Mouse (Mus musculus): ENCODE results near the gene Snx12.

The Snx12 gene

GRCm38 (mm10) chrX:101221834-101222795, at the start of gene Snx12:
Gene Snx12, minus strand, starts transcription at chrX:101222563.
- DNase-seq (ENCODE audit: low spot score in 2 of 2), result peak; percentile 54 to 90

DNA sequence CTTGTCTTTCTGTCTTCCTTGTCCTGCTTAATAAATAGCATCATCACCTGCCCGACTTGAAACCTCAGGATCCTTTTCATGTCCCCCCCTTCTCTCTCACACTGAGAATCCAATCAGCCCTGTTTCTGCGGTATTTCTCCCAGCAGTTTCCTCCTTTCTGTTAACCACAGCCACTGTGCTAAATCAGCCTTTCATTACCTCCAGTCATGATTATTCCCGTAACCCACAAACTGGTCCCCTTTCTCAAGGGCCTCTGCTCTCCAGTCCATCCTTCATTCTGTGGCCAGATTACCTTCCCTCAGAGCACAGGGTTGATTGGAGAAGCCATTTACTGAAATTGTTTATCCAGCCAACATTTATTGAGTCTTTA, 46.4 kb upstream of the Snx12 start, which contains the start of gene Gm20489:
Gene Gm20489 (minus strand): TSS at position 269 of the 370 bp plus-strand sequence.
- no peak for DNase-seq (ENCODE audit: low spot score in 2 of 2)

GRCm38 (mm10) chrX:101268025-101268754, 45.8 kb upstream of the Snx12 start, which contains the start of gene Il2rg:
Gene Il2rg, minus strand, starts transcription at chrX:101268255.
- DNase-seq (ENCODE audit: low spot score in 2 of 2), result no peak

GRCm38 (mm10) chrX:101266631-101267030, 44.3 kb upstream of the Snx12 start:
- no peak for DNase-seq (ENCODE audit: low spot score in 2 of 2)

DNA sequence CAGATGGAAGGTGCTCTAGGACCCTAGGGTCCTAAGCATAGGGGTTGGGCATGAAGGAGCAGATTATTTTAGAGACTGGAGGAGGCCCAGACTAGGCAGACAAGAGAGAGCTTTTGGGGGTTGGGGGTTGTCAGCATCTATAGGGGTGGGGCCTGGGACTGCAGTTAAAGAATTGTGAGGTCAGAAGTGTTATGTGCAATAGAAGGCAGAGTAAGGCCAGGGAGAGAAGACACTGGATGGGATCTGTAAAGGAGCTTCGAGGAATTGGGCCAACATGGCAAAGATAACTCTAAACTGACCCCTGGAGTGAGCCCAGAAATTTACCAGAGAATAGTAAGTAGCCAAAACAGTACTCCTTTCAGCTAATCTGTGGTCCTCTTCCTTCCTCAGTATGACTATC, 41.5 kb upstream of the Snx12 start, which contains the start of gene Gm614:
Gene Gm614 (minus strand): TSS at position 101 of the 400 bp plus-strand sequence.
- DNase-seq (ENCODE audit: low spot score in 2 of 2), result no peak

DNA sequence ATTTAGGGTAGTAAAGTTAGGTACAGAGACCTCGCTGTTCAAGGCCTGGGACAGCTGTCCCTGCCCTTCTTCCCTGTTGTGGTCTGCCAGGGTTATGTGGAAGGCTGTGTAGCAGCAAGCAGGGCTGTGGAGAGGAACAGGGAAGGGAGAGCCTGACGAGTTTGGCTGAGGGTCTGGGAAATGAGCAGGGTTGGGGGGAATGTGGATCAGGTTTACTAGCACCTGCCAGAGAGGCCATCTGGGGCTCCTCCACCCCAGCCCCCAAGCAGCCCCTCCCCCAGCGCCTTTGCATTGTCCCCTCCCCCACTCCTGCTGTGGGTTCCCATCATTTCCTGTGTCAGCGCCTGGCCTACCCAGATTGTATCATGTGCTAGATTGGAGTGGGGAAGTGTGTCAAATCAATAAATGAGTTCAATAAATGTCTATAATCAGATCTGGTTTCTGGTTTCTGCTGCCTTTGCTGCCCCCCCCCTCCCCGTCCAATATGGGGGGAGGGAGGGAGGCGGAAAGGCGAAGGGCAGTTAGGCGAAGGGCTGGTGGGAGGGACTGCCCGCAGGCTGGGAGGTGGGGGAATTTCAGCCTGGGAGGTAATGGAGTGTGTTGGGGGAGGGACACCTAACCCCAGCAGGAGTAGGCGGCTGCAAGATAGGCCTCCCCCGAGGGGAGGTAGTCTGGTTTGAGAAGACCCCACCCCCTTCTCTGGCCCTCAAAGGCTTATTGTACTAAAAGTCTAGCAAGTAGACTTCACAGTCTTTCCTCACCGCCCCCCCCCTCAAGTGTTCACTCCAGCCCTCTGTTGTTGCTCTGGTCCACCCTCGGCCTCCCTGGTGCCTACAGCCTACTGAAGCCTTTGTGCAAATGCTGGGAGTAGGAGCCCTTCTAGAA, 38.3 kb upstream of the Snx12 start:
- DNase-seq (ENCODE audit: low spot score in 2 of 2), result no peak

- DNase-seq (ENCODE audit: low spot score in 2 of 2), result no peak
Measured at GRCm38 (mm10) chrX:101256603-101257002, 34.2 kb upstream of the Snx12 start.

DNA sequence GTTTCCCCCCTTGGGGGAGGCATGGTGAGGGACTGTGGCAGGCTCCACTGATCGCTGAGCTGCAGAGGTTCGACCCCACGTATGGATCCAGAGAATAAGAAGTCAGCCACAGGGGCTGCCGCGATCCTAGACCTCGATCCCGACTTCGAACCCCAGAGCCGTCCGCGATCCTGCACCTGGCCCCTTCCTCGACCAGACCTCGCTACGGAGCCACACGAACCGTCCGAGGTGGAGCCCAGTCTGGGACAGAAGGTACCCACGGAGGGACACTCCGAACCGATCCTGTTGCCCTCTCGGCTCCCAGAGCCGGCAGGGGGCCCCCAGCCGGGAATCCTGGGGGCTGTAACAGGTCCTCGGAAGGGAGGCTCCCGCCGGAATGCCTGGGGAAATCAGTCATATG, 32.4 kb upstream of the Snx12 start:
- no peak for DNase-seq (ENCODE audit: low spot score in 2 of 2)

DNA sequence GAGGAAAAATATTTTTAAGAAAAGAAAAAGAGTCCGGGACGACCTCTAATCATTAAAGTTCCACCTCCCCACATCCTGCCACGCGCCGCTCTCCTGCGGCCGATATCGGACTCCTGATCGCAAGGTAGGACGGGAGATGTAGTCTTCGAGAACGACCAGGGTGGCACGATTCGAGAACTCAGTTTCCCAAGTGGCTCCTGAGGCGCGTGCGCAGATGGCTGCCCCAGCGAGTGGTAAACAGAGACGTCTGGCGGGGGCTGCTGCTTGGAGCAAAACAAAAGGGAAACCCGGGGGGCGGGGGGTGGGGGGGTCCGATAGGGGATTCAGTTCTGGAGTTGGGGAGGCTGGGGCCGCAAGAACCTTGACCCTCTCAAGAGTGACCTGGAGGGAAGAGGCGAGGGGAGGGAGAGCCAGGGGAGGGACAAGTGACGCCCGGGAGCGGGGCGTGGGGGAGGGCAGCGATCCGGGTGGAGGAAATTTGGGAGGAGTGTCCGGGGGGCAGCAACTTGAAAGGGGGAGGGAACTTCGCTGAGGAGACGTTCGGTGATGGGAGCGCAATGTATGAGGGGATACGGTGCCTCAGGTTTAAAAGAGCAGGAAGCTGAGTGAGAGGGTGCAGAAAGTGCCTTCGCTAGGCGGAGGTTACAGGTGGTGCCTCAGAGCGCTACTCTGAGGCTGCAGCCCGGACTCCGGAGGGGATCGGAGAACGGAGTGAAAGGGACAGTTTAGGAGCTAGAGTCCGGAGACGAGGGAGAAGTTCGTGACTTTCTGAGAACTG, 31.8 kb upstream of the Snx12 start, which contains the start of gene Foxo4:
Gene Foxo4 (plus strand): TSS at position 577 of the 778 bp plus-strand sequence.
- DNase-seq (ENCODE audit: low spot score in 2 of 2), result peak; percentile 67 to 72

GRCm38 (mm10) chrX:101245011-101245410, 22.6 kb upstream of the Snx12 start:
- DNase-seq (ENCODE audit: low spot score in 2 of 2), result no peak

GRCm38 (mm10) chrX:101222796-101223162, 416 bp upstream of the Snx12 start:
- no peak for DNase-seq (ENCODE audit: low spot score in 2 of 2)

GRCm38 (mm10) chrX:101189285-101189684, 33.1 kb downstream of the Snx12 start:
- no peak for DNase-seq (ENCODE audit: low spot score in 2 of 2)

DNA sequence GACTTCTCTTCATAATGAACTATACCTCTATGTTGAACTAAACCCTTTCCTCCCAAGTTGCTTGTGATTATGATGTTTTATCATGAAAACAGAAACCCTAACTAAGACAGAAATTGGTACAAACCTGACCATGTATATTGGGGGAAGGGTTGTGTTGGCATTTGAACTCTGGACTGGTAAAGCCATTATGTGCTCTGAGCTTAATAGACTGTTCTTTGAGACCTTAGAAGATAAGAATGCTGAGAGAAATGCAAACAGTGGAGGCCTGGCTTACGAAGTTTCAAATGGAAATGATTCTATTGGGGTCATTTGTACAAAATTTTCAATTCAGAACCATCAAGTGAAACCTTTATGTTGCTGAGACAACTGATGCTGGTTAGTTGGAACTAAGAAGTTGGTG, 34.7 kb downstream of the Snx12 start:
- no peak for DNase-seq (ENCODE audit: low spot score in 2 of 2)

- no peak for DNase-seq (ENCODE audit: low spot score in 2 of 2)
Measured at GRCm38 (mm10) chrX:101173388-101173787, 49.0 kb downstream of the Snx12 start.

GRCm38 (mm10) chrX:101168425-101168824, 53.9 kb downstream of the Snx12 start:
- DNase-seq (ENCODE audit: low spot score in 2 of 2), result no peak

DNA sequence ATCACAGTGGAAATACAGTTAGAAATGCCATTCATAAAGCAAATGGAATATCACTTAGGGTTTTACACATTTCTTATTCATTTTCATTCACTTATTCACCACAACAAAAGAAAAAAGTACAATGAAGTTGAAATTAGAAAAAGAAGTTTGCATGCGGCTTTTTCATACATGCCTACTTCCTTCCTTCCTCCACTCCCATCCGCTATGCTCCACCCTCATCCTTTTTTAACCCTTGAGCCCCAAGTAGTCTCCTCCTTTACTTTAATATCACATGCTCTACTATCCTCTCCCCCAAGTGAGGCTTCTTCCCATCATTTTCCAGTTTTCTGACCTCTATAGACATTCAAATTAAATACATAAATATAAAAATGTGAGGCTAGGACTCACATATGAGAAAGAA, 58.6 kb downstream of the Snx12 start:
- DNase-seq (ENCODE audit: low spot score in 2 of 2), result no peak

DNA sequence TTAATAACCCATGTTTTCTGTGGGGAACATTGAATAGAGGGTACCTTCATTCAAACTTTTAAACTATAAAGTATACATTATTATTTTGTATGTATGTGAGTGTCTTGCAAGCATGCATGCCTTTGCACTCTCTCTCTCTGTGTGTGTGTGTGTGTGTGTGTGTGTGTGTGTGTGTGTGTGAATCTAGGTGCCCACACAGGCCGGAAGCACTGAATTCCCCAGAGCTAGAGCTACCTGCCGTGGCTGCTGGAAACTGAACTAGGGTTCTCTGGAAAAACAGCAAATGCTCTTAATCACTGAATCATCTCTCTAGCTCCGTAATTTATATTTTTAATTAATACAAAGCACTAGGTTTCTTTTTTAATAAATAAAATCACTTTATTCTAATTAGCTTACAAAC, 59.1 kb downstream of the Snx12 start:
- DNase-seq (ENCODE audit: low spot score in 2 of 2), result no peak

- DNase-seq (ENCODE audit: low spot score in 2 of 2), result no peak
Measured at GRCm38 (mm10) chrX:101162532-101162931, 59.8 kb downstream of the Snx12 start.

DNA sequence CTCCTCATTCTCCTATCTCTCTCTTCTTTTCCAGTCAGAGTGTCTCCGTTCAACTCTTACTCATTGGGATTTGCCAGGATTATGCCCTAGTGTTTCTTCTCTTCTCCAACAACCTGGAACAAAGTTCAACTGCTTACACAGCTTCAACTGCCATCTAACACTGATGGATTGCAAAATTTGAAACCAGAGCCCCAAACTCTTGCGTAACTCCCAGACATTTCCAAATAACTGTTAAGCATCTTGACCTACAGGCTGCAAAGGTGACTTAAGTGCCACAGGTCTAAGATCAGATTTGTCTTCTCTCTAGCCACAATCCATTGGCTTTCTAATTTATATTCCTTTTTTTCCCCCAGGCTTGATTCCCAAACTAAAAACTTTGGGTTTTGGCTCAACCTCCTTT, 64.9 kb downstream of the Snx12 start:
- DNase-seq (ENCODE audit: low spot score in 2 of 2), result no peak

- DNase-seq (ENCODE audit: low spot score in 2 of 2), result no peak
Measured at GRCm38 (mm10) chrX:101156369-101156768, 66.0 kb downstream of the Snx12 start.

GRCm38 (mm10) chrX:101147506-101147905, 74.9 kb downstream of the Snx12 start:
- DNase-seq (ENCODE audit: low spot score in 2 of 2), result no peak

Data from cerebellum, postnatal 4 days (tissue).